Mouse (Mus musculus) heart, postnatal 14 days (tissue): ENCODE data around the gene Zfp319. TPM values are rescaled to one million over a fixed set of nuclear protein-coding genes. Genes with fewer than 3 reads are reported as not detected.

ENCODE experiments used
- DNase-seq, 2 experiments: peaks; one replicate each; pipeline ENCODE4 v3.0.0; 2021 to 2022
- intact Hi-C: fragments of 180-260 bp; cut with DNase I; formaldehyde crosslinking; loops from one replicate; pipeline ENCODE4 v1.15.1; 2025
- total RNA-seq, 2 experiments: library from RNA; stranded (reverse); gene quantifications; 2 replicates each; pipeline ENCODE4 v1.2.3; 2021

The Zfp319 gene
- total RNA-seq, 2 experiments from 2014 or later, result 11.6 to 11.9 TPM

- intact Hi-C loops, result no loop called here
- DNase-seq, result peak; percentile 36 to 58
Measured at GRCm38 (mm10) chr8:95320224-95321139, 11.3 kb downstream of the Zfp319 start.

DNA sequence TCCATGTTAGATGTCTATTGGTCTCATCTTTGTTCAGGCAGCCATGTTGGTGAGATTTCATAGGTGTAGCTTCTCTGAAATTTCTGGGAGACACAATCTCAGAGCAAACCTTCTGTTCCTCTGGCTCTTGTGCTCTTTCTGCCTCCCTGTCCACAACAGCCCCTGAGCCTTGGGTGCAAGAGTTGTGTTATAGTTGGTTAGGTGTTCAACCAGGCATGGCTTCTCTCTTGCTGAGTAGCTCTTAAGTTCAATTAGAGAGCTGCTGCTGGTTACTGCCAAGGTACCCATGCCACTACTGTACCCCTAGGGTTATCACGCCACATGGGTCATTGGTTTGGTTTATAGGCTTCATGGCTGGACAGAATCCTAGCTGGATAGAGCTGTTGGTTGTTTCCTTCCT lies 16.4 kb downstream of the Zfp319 start:
- no peak for DNase-seq
- intact Hi-C loops, result no loop called here

GRCm38 (mm10) chr8:95314707-95315106 lies 17.0 kb downstream of the Zfp319 start:
- intact Hi-C loops, result no loop called here
- DNase-seq, result no peak

- intact Hi-C loops, result no loop called here
- DNase-seq, result no peak
Measured at GRCm38 (mm10) chr8:95313857-95314256, 17.9 kb downstream of the Zfp319 start.

GRCm38 (mm10) chr8:95312836-95313235 lies 18.9 kb downstream of the Zfp319 start:
- intact Hi-C loops, result no loop called here
- DNase-seq, result peak in 1 of 2 experiments; percentile 29

- intact Hi-C loops, result no loop called here
- DNase-seq, result no peak
Measured at GRCm38 (mm10) chr8:95310342-95310970, 21.3 kb downstream of the Zfp319 start, which contains the start of gene Tepp. Gene Tepp (plus strand): TSS chr8:95310566.

GRCm38 (mm10) chr8:95306431-95306830 lies 25.3 kb downstream of the Zfp319 start, which contains the start of gene Cngb1:
Gene Cngb1 (minus strand): TSS chr8:95306585.
- no peak for DNase-seq
- intact Hi-C loops, result loop anchor here (10.0 kb wide), 1 partner anchor 202 kb away; no protein-coding TSS in a partner anchor

GRCm38 (mm10) chr8:95305526-95305925 lies 26.2 kb downstream of the Zfp319 start:
- DNase-seq, result no peak
- intact Hi-C loops, result loop anchor here (10.0 kb wide), 1 partner anchor 201 kb away; no protein-coding TSS in a partner anchor

DNA sequence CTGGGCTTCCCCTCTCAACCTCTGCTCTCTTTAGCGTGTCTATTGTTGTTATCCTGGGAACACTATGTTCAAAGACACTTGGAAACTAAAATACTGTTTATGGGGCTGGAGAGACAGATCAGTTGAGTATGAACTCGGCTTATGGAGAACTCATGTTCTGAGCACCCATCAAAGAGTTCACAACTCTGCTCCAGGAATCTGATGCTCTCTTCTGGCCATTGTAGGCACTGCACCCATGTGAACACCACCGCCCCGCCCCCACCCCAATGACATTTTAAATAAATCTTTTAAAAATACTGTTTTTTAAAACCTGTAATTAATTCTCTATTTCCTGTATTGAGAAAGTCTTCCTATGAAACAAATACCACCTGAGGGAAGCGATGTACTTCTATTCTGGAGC lies 29.3 kb downstream of the Zfp319 start:
- intact Hi-C loops, result loop anchor here (2.0 to 10.0 kb wide), 2 partner anchors 48 to 198 kb away; no protein-coding TSS in a partner anchor

DNA sequence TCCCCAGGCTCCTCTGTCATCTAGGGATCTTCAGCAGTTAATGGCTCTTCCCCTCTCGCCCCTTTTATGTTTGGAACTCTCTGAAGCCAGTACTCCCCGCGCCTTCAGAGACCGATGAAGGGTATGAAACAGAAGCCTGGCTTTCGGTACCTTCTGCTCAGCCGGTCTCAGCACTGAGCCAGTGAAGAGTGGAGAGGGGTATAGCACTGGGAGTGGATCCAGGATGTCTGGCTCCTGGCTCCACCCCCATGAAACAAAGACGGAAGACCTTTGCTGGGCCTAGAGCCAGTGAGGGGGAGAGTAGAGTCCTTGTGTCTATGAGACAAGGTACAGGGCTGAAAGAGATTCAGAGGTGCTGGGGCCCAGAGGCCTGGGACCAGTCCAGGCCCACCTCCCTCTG lies 37.9 kb downstream of the Zfp319 start:
- DNase-seq, result peak; percentile 56 to 64
- intact Hi-C loops, result no loop called here

More for the DNA sequence above, 29.3 kb downstream of the Zfp319 start:
- DNase-seq, result peak; percentile 27 to 61

DNA sequence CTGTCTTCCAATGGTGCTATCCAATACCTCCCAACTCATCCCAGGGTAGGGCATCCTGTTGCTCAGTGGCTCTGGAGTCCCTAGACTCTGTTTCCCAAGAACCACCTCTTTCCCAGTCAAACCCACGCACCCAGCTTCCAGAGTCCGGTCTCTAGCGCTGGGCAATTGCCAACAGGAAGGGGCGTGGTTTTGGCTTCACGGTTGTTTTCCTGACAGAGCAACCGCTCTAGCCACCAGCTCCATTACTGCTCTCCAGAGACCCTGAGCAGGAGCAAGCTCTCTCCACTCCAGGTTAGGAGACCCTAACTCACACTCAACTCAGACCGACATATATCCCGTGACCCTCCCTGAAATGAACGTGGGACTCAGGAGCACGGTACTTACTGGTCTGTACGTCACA lies 38.6 kb downstream of the Zfp319 start:
- intact Hi-C loops, result no loop called here

DNA sequence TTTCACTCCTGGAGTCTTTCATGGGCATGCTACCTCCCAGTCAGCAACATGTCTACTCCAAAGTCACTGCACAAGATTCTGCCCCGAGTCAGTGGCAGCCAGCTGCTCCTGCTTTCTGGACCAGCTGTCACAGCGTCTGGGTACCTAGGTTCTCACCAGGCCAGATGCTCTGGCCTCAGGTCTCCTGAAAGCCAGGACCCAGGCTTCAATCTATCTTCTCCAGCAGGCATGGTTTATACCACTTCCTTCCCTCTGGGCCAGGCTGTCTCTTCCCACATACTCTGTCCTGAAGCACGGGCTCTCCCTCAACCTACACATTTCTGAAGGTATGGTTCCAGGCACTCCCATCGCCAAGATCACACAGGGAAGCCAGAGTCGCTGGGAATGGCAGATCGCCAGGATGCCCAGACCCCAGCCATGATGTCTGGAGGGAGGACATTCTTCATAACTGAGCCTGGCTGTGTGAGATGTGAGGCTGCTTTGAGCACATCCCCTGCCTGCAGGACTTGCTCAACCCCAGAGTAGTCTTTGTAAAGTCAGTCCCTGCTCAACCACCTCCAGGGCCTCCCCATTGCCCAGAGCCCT lies 42.6 kb downstream of the Zfp319 start:
- intact Hi-C loops, result no loop called here
- DNase-seq, result no peak

More for the DNA sequence above, 38.6 kb downstream of the Zfp319 start:
- peak; percentile 90 to 94 for DNase-seq

DNA sequence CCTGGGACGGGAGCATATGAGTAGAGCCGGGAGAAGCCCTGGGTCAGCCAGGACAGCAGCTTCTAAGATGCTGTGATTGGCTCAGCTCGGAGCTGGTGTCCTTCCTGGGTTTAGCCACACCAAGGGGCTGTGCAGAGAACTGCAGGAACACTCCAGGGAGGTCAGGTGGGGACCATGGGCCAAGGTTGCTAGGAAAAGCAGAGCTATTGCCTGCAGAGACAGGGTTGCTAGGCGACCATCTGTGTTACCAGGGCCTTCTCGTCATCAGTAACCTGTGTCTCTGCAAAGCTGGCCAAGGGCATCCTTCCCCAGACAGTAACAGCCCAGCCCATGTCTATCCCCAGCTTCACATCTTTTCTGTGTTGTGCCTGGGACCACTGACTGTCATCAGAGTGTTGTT lies 50.3 kb downstream of the Zfp319 start:
- DNase-seq, result no peak
- intact Hi-C loops, result no loop called here

Other genes with a start within 250 kb of the Zfp319 start
- 10 to 100 TPM; 58.1 to 62.8 TPM for gene Kifc3, start 129.1 kb downstream of the Zfp319 start, total RNA-seq
- 1 to 10 TPM; 1.3 to 1.7 TPM for gene Cngb1, start 25.4 kb downstream of the Zfp319 start, total RNA-seq
- gene Tepp, start 21.4 kb downstream of the Zfp319 start, total RNA-seq, result under 1 TPM in 1 of 2 experiments, not detected in 1; 0.37 TPM
- gene Usb1, start 334 bp upstream of the Zfp319 start, total RNA-seq, result 10 to 100 TPM; 18.6 TPM
- gene Mmp15, start 20.3 kb upstream of the Zfp319 start, total RNA-seq, result 10 to 100 TPM; 90.2 to 99.0 TPM
- gene Cfap20, start 102.9 kb upstream of the Zfp319 start, total RNA-seq, result 10 to 100 TPM; 32.9 to 38.7 TPM
- 10 to 100 TPM; 32.8 to 35.0 TPM for gene Csnk2a2, start 158.1 kb upstream of the Zfp319 start, total RNA-seq
- gene Ccdc113, start 202.1 kb upstream of the Zfp319 start, total RNA-seq, result not detected
- gene Prss54, start 244.4 kb upstream of the Zfp319 start, total RNA-seq, result not detected